Mouse (Mus musculus): ENCODE measurements around the gene Arhgef10l. TPM values are rescaled to one million over a fixed set of nuclear protein-coding genes. Genes with fewer than 3 reads are reported as not detected.

Gene Arhgef10l
- total and polyA plus RNA-seq, 3 experiments = 10.2 to 26.0 TPM; not detected in 1

GRCm38 (mm10) chr4:140707615-140708014 lies 41.8 kb upstream of the Arhgef10l start:
- peaks cover 57% of the 10 kb centered on the region for H3K79me2 ChIP-seq (ENCODE audit: control insufficient read depth, insufficient read depth, low read length, poor library complexity)
- H3K4me3 ChIP-seq (ENCODE audit: control insufficient read depth in 1 of 2, insufficient read depth in 1 of 2, low read depth in 2 of 2, low read length in 2 of 2) = no peak overlapping the region
- TF ChIP-seq ZKSCAN1 (IDR thresholded peaks at IDR 0.05; ENCODE audit: low read depth, low read length) (no peak), CTCF (IDR thresholded peaks at IDR 0.05 in 2 of 3, conservative IDR thresholded peaks at IDR 0.05 in 1 of 3; ENCODE audit: control insufficient read depth in 1 of 3, insufficient read depth in 1 of 3, low read depth in 2 of 3, low read length in 3 of 3, poor library complexity in 1 of 3, severe bottlenecking in 1 of 3) (no peak), SMC3 (IDR thresholded peaks at IDR 0.05; ENCODE audit: low read depth, low read length) (no peak), NELFE (IDR thresholded peaks at IDR 0.05; ENCODE audit: low read depth, low read length) (no peak), GATA1 (IDR thresholded peaks at IDR 0.05; ENCODE audit: low read depth, low read length) (no peak), ETS1 (IDR thresholded peaks at IDR 0.05; ENCODE audit: low read depth, low read length) (no peak), USF1 (IDR thresholded peaks at IDR 0.05; ENCODE audit: low read depth, low read length) (no peak), UBTF (IDR thresholded peaks at IDR 0.05; ENCODE audit: borderline replicate concordance, insufficient read depth, low read depth, low read length) (no peak), MAFK (IDR thresholded peaks at IDR 0.05; ENCODE audit: borderline replicate concordance, low read depth, low read length) (no peak), TAL1 (IDR thresholded peaks at IDR 0.05; ENCODE audit: low read length) (no peak), CHD2 (IDR thresholded peaks at IDR 0.05; ENCODE audit: low read length) (no peak), MYB (IDR thresholded peaks at IDR 0.05; ENCODE audit: low read depth, low read length) (no peak), NRF1 (IDR thresholded peaks at IDR 0.05; ENCODE audit: insufficient read depth, low read depth, low read length, poor library complexity, severe bottlenecking) (no peak), POLR2AphosphoS5 (IDR thresholded peaks at IDR 0.05; ENCODE audit: borderline replicate concordance, low read depth, low read length) (no peak), E2F4 (IDR thresholded peaks at IDR 0.05; ENCODE audit: borderline replicate concordance, low read depth, low read length) (no peak)
- peaks cover 0 to 13% of the 10 kb centered on the region in 2 experiments; a peak in 2 of 4 replicates for H3K4me1 ChIP-seq (ENCODE audit: control insufficient read depth in 1 of 2, insufficient read depth in 2 of 2, low read length in 2 of 2)
- H3K9ac ChIP-seq (ENCODE audit: control insufficient read depth, low read depth, low read length, poor library complexity, severe bottlenecking) = no peak overlapping the region
- H3K9me3 ChIP-seq (replicated peaks; ENCODE audit: insufficient read depth, low read length) = no peaks in the 10 kb centered on the region
- no peak overlapping the region for H3K27ac ChIP-seq (ENCODE audit: control insufficient read depth, low read depth, low read length)
- H3K36me3 ChIP-seq (ENCODE audit: control insufficient read depth in 1 of 2, insufficient read depth in 2 of 2, low read length in 2 of 2) = peaks cover 15 to 21% of the 10 kb centered on the region in 2 experiments
- peak; percentile 9 for DNase-seq (ENCODE audit: low read depth, low spot score)
- H3K27me3 ChIP-seq (ENCODE audit: control insufficient read depth in 1 of 2, insufficient read depth in 2 of 2, low read length in 2 of 2) = no peaks in the 10 kb centered on the region

GRCm38 (mm10) chr4:140704166-140704565 lies 38.4 kb upstream of the Arhgef10l start:
- Histone ChIP-seq H3K27ac (ENCODE audit: control insufficient read depth, low read depth, low read length) (no peak overlapping the region; the same call in 1 of the 2 replicates), H3K36me3 (ENCODE audit: control insufficient read depth in 1 of 2, insufficient read depth in 2 of 2, low read length in 2 of 2) (peaks cover 14 to 17% of the 10 kb centered on the region in 2 experiments)

More at GRCm38 (mm10) chr4:140704166-140704565, 38.4 kb upstream of the Arhgef10l start:
- no peaks in the 10 kb centered on the region for H3K9me3 ChIP-seq (replicated peaks; ENCODE audit: insufficient read depth, low read length)
- H3K4me1 ChIP-seq (ENCODE audit: control insufficient read depth in 1 of 2, insufficient read depth in 2 of 2, low read length in 2 of 2) = peaks cover 0 to 16% of the 10 kb centered on the region in 2 experiments; a peak in 3 of 4 replicates
- no peak for TF ChIP-seq POLR2AphosphoS5 (IDR thresholded peaks at IDR 0.05; ENCODE audit: borderline replicate concordance, low read depth, low read length)
- TF ChIP-seq MYB (IDR thresholded peaks at IDR 0.05; ENCODE audit: low read depth, low read length) = no peak
- no peak for TF ChIP-seq MAFK (IDR thresholded peaks at IDR 0.05; ENCODE audit: borderline replicate concordance, low read depth, low read length)
- TF ChIP-seq NELFE (IDR thresholded peaks at IDR 0.05; ENCODE audit: low read depth, low read length) = no peak
- TF ChIP-seq USF1 (IDR thresholded peaks at IDR 0.05; ENCODE audit: low read depth, low read length) = no peak
- no peak for TF ChIP-seq POLR2AphosphoS2 (IDR thresholded peaks at IDR 0.05; ENCODE audit: low read length)
- no peak for TF ChIP-seq GATA1 (IDR thresholded peaks at IDR 0.05; ENCODE audit: low read depth, low read length)
- no peak for TF ChIP-seq SIN3A (IDR thresholded peaks at IDR 0.05; ENCODE audit: low read length)
- TF ChIP-seq ELF1 (IDR thresholded peaks at IDR 0.05; ENCODE audit: low read depth, low read length) = no peak
- no peak for TF ChIP-seq KAT2A (conservative IDR thresholded peaks at IDR 0.05; ENCODE audit: low read depth, low read length)
- TF ChIP-seq TAL1 (IDR thresholded peaks at IDR 0.05; ENCODE audit: low read length) = no peak
- no peak for TF ChIP-seq ZKSCAN1 (IDR thresholded peaks at IDR 0.05; ENCODE audit: low read depth, low read length)
- no peaks in the 10 kb centered on the region for H3K27me3 ChIP-seq (ENCODE audit: control insufficient read depth in 1 of 2, insufficient read depth in 2 of 2, low read length in 2 of 2)
- peaks cover 79% of the 10 kb centered on the region for H3K79me2 ChIP-seq (ENCODE audit: control insufficient read depth, insufficient read depth, low read length, poor library complexity)
- peak overlapping the region; percentile 98 for H3K9ac ChIP-seq (ENCODE audit: control insufficient read depth, low read depth, low read length, poor library complexity, severe bottlenecking)
- peak overlapping the region in 1 of 2 experiments; percentile 73; a peak in 2 of 4 replicates for H3K4me3 ChIP-seq (ENCODE audit: control insufficient read depth in 1 of 2, insufficient read depth in 1 of 2, low read depth in 2 of 2, low read length in 2 of 2)
- no peak for DNase-seq (ENCODE audit: low read depth, low spot score)
